Mouse (Mus musculus) neural tube, embryonic 14.5 days (tissue): Measurements from ENCODE around the gene Insm1. TPM values are rescaled to one million over a fixed set of nuclear protein-coding genes. Genes with fewer than 3 reads are reported as not detected.

Experiments used
- ATAC-seq: fragments of 200-750 bp; cut with Nextera tagmentation; 2 replicates; pipeline ENCODE4 v1.8.0; 2017; ENCODE audit warnings: low read depth, mild to moderate bottlenecking, moderate TSS enrichment, moderate library complexity
- H3K27ac ChIP-seq: fragments of 300-500 bp; sonication (generic); 2 replicates; pipeline ENCODE4 v1.5.1; 2014; ENCODE audit warnings: low read depth, mild to moderate bottlenecking, control low read depth, low read length, moderate library complexity, mixed read lengths
- H3K27me3 ChIP-seq: fragments of 300-500 bp; sonication (generic); 2 replicates; pipeline ENCODE4 v1.6.1; 2014; ENCODE audit warnings: low read length; ENCODE audit not compliant: control insufficient read depth, insufficient read depth
- H3K36me3 ChIP-seq: fragments of 300-500 bp; sonication (generic); 2 replicates; pipeline ENCODE4 v1.6.1; 2014; ENCODE audit warnings: low read length, mixed read lengths; ENCODE audit not compliant: control insufficient read depth, insufficient read depth
- H3K4me1 ChIP-seq: fragments of 300-500 bp; sonication (generic); 2 replicates; pipeline ENCODE4 v1.6.1; 2014; ENCODE audit warnings: low read length; ENCODE audit not compliant: control insufficient read depth, insufficient read depth
- H3K4me2 ChIP-seq: fragments of 300-500 bp; sonication (generic); 2 replicates; pipeline ENCODE4 v1.6.1; 2014; ENCODE audit warnings: mild to moderate bottlenecking, low read depth, low read length, control low read depth
- H3K4me3 ChIP-seq: fragments of 300-500 bp; sonication (generic); 2 replicates; pipeline ENCODE4 v1.5.1; 2014; ENCODE audit warnings: low read depth, low read length, control low read depth, mixed read lengths
- H3K9ac ChIP-seq: fragments of 300-500 bp; sonication (generic); replicated peaks from 2 replicates; pipeline ENCODE4 v1.6.1; 2014; ENCODE audit warnings: low read depth, mild to moderate bottlenecking, control low read depth, low read length, mixed read lengths
- H3K9me3 ChIP-seq: fragments of 300-500 bp; sonication (generic); 2 replicates; pipeline ENCODE4 v1.6.1; 2016; ENCODE audit warnings: low read length; ENCODE audit not compliant: control insufficient read depth
- WGBS: fragments of 180-500 bp; shearing (Covaris S2); extraction: QIAGEN DNeasy Blood & Tissue Kit; methylation state at CpG from one replicate; pipeline ENCODE4 v1.1.7; 2014; 5-methylcytosine and 5-hydroxymethylcytosine counted together
- polyA plus RNA-seq: library from polyadenylated mRNA; unstranded; fragments of >200 nt; fragmentation: Nextera tagmentation; extraction: Ambion mirVana; gene quantifications from 2 replicates; pipeline ENCODE4 v1.2.1, GENCODE M21; 2014

Insm1 gene
- polyA plus RNA-seq, 1 experiment from 2014 or later, result 1.8 TPM

DNA sequence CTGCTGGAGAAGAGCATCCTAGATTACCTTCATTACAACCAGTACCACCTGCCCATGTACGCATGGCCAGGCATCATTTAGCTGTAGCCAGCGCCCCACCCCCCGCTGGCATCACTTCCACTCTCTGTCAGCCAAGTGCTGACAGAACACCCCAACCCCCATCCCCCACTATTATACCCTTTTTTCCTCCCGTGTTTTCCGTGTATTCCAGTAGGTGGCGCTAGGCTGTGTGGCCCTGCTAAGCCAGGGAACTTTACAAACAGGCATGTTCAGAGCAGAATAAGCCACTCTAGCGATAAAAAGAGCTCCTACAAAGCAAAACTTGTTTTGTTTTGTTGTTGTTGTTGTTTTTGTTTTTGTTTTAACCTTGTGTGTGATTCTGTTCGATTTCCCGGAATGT is 7.0 kb upstream of the Insm1 start:
- WGBS, result 3% methylated on average over 9 of the region's 9 CpGs
- Histone ChIP-seq H3K9me3 (no peaks in the 10 kb centered on the region), H3K4me2 (no peak overlapping the region), H3K9ac (no peak overlapping the region), H3K36me3 (no peaks in the 10 kb centered on the region), H3K27me3 (peaks cover 7% of the 10 kb centered on the region; the same call in 1 of the 2 replicates), H3K4me3 (no peak overlapping the region), H3K4me1 (0 out of 2 replicates have a peak, but pooled peaks cover 8% of the 10 kb centered on the region), H3K27ac (no peak overlapping the region)
- ATAC-seq, result peak; percentile 35; the same call in 1 of the 2 replicates

GRCm38 (mm10) chr2:146216111-146217064 is 5.3 kb upstream of the Insm1 start:
- 8% methylated on average over 14 of the region's 14 CpGs for WGBS
- Histone ChIP-seq H3K9ac (no peak overlapping the region), H3K27ac (no peak overlapping the region), H3K4me1 (0 out of 2 replicates have a peak, but pooled peaks cover 15% of the 10 kb centered on the region), H3K36me3 (no peaks in the 10 kb centered on the region), H3K4me3 (no peak overlapping the region), H3K9me3 (no peaks in the 10 kb centered on the region), H3K27me3 (peaks cover 7% of the 10 kb centered on the region; the same call in 1 of the 2 replicates), H3K4me2 (no peak overlapping the region)
- no peak for ATAC-seq

DNA sequence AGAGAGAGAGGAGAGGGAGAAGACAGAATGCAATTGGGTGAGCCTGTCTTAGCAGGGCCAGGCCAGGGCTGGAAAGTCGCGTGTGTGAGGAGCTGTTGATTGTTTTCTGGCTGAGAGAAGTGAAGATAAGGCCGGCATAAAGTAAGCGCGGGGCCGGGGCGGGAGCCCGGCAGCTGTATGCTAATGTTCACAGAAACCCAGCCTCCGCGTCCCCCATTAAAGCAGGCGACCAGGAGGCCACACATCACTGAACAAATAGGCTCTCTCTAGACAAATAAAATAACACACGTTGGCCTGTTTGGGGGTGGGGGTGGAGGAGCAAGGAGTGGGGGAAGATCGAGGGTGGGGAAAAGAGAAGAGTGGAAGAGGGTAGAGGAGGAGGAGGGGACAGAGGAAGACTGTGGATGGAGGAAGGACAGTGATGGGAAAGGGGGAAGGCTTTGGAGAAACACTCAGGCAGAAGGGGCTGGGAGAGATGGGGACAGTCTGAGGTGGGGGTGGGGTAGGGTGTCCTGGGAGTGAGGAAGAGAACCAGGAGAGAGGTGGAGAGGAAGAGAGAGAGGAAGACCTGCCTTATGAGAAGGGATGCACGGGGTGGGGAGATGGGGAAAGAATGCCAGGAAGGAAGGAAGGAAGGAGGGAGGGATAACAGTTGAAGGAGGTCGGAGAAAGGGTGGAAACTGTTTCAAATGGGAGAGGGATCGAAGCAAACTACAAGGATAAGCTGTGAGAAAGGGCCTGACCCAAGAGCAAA is 4.3 kb upstream of the Insm1 start:
- Histone ChIP-seq H3K4me2 (peak overlapping the region; percentile 49; the same call in 1 of the 2 replicates), H3K4me3 (no peak overlapping the region), H3K4me1 (0 out of 2 replicates have a peak, but pooled peaks cover 15% of the 10 kb centered on the region), H3K27me3 (peaks cover 10% of the 10 kb centered on the region; the same call in 1 of the 2 replicates), H3K36me3 (no peaks in the 10 kb centered on the region), H3K9ac (no peak overlapping the region), H3K27ac (no peak overlapping the region), H3K9me3 (no peaks in the 10 kb centered on the region)
- WGBS, result under 1% methylated on average over 16 of the region's 16 CpGs
- ATAC-seq, result no peak

DNA sequence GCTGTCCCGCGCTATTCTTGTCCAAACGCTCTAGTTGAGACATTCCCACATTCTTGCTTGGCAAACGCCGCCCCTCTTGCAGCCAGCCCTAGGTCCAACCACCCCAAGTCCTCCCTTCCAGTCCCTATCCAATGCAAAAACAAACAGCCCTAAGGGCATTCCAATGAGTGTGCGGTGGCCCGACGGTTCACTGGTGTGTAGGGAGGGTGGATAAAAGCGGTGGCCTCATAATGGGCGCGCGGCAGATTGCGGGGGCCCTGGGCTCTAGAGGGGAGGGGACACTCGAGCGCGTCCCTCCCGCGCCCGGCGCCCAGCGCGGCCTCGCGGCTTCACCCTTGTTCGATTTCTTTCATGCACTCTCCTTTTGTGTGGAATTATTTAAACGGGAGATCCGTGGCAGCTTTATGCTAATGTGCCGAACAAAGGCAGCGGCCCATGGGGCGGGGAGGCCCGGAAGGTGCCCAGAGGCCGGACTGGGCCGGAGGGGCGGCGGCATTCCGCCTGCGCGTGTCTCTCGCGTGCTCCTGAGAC is 3.5 kb upstream of the Insm1 start:
- peak; percentile 4; the same call in 1 of the 2 replicates for ATAC-seq
- WGBS, result under 1% methylated on average over 40 of the region's 40 CpGs

DNA sequence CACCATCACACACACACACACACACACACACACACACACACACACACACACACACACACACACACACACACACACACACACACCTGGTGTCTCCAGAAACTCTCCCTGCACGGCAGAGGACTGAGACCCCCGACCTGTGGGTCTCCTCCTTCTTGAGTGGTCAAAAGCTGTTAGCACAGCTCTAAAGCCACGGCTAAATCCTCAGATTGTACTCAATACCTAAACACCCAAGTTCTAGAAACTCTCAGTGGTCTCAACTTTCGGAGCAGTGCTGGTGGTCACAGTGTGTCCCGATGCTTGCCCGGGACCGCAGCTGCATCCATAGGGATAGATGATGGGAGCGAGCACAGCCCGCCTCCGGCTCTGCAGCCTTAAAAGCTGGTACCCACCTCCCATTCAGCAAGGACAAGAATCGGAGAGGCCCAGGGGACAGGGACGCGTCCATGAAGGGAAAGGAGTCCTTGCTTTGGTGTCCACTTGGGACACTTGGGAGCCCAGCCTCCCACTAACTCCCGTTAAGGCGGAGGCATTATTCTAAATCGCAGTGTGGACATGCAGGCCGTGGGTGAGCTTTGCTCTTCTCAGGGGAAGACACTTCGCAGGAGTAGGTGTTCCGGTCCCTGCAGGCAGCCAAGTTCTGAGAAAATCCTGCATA is 2.7 kb upstream of the Insm1 start:
- no peaks in the 10 kb centered on the region for H3K9me3 ChIP-seq
- WGBS, result under 1% methylated on average over 19 of the region's 19 CpGs
- no peak for ATAC-seq
- peak overlapping the region; percentile 19; the same call in 1 of the 2 replicates for H3K4me2 ChIP-seq
- no peaks in the 10 kb centered on the region for H3K36me3 ChIP-seq
- no peak overlapping the region for H3K27ac ChIP-seq
- no peak overlapping the region for H3K9ac ChIP-seq
- H3K4me3 ChIP-seq, result no peak overlapping the region
- peaks cover 15% of the 10 kb centered on the region; the same call in 1 of the 2 replicates for H3K4me1 ChIP-seq
- peaks cover 18% of the 10 kb centered on the region for H3K27me3 ChIP-seq

More for the DNA sequence above, 3.5 kb upstream of the Insm1 start:
- Histone ChIP-seq H3K27ac (no peak overlapping the region), H3K4me3 (peak overlapping the region; percentile 16; the same call in 1 of the 2 replicates), H3K4me2 (peak overlapping the region; percentile 49), H3K9me3 (no peaks in the 10 kb centered on the region), H3K27me3 (peaks cover 15% of the 10 kb centered on the region), H3K9ac (peak overlapping the region; percentile 41; the same call in 1 of the 2 replicates), H3K4me1 (0 out of 2 replicates have a peak, but pooled peaks cover 15% of the 10 kb centered on the region), H3K36me3 (no peaks in the 10 kb centered on the region)

DNA sequence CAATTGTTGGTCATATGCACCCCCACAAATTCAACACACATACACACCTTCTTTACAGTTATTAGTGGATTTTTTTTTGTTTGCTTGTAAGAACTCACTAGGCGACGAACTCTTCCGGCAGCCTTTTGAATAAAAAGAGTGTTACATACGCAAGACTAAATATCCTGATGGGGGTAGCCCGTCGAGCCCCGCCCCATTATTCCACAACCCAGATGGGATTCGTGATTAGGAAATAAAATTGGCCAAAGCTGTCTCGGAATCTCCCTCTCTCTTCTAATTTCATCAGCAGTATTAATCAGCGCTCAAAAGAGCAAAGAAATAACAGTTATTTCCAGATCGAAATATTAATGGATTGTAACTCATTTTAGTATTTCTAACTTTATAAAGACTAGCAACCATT is 1.9 kb upstream of the Insm1 start:
- H3K4me2 ChIP-seq, result no peak overlapping the region
- no peak for ATAC-seq
- no peaks in the 10 kb centered on the region for H3K36me3 ChIP-seq
- no peak overlapping the region for H3K27ac ChIP-seq
- no peak overlapping the region for H3K4me3 ChIP-seq
- peaks cover 18% of the 10 kb centered on the region for H3K27me3 ChIP-seq
- H3K9ac ChIP-seq, result no peak overlapping the region
- no peaks in the 10 kb centered on the region for H3K9me3 ChIP-seq
- 8% methylated on average over 11 of the region's 11 CpGs for WGBS
- peaks cover 15% of the 10 kb centered on the region; the same call in 1 of the 2 replicates for H3K4me1 ChIP-seq

GRCm38 (mm10) chr2:146220591-146221075 is 1.1 kb upstream of the Insm1 start:
- under 1% methylated on average over 24 of the region's 24 CpGs for WGBS
- Histone ChIP-seq H3K9me3 (no peaks in the 10 kb centered on the region), H3K27me3 (peaks cover 18% of the 10 kb centered on the region), H3K27ac (peak overlapping the region; percentile 90), H3K4me2 (peak overlapping the region; percentile 91), H3K36me3 (no peaks in the 10 kb centered on the region), H3K4me1 (peaks cover 18% of the 10 kb centered on the region; the same call in 1 of the 2 replicates), H3K4me3 (peak overlapping the region; percentile 71), H3K9ac (0 out of 2 replicates have a peak overlapping the region, but pooled peaks have one; percentile 21)
- no peak for ATAC-seq

GRCm38 (mm10) chr2:146221929-146222278 is 183 bp downstream of the Insm1 start:
- WGBS, result 1% methylated on average over 23 of the region's 44 CpGs
- no peaks in the 10 kb centered on the region for H3K36me3 ChIP-seq
- H3K9ac ChIP-seq, result peak overlapping the region; percentile 87
- H3K27me3 ChIP-seq, result peaks cover 21% of the 10 kb centered on the region
- H3K4me2 ChIP-seq, result peak overlapping the region; percentile 91
- H3K27ac ChIP-seq, result peak overlapping the region; percentile 90
- peak; percentile 82 for ATAC-seq
- peaks cover 18% of the 10 kb centered on the region; the same call in 1 of the 2 replicates for H3K4me1 ChIP-seq
- peak overlapping the region; percentile 71 for H3K4me3 ChIP-seq
- no peaks in the 10 kb centered on the region for H3K9me3 ChIP-seq
